Comparison of ENCODE assay signal across 9 mouse cellular contexts in genomic region chr8:78003888-78004543, GRCm38 (mm10).
A peak's percentile ranks its signal among the peaks of the same experiment; 100 is the strongest.
DNase-seq lines count a peak whose midpoint lies in the region; ATAC-seq and TF ChIP-seq lines count a peak whose summit lies in the region.
"Had no signal": no experiment of that assay in that cellular context is flagged by ENCODE, and none has a peak within 500 bp of the region (broad histone marks: within the 10 kb centered on the region; RNA-seq: fewer than 3 reads in every experiment).

No protein-coding gene starts in this region.

- peak; percentile 93 for TF ChIP-seq CTCF in heart, postnatal 0 days (IDR thresholded peaks at IDR 0.05; ENCODE audit: low read depth)
- TF ChIP-seq CTCF in lung, adult 2 months (IDR thresholded peaks at IDR 0.05; ENCODE audit: insufficient read depth, low read length): peak; percentile 86

- 0 out of 2 replicates have a peak, but pooled peaks cover 7% of the 10 kb centered on the region for H3K4me1 ChIP-seq in heart, postnatal 0 days (ENCODE audit: control insufficient read depth, insufficient read depth)
- no peaks in the 10 kb centered on the region for H3K4me1 ChIP-seq in lung, adult 2 months (ENCODE audit: control insufficient read depth, insufficient read depth, low read length)
- 0 out of 2 replicates have a peak, but pooled peaks cover 3% of the 10 kb centered on the region for H3K4me1 ChIP-seq in neural tube, embryonic 15.5 days

- TF ChIP-seq POLR2A in lung, adult 2 months (IDR thresholded peaks at IDR 0.05; ENCODE audit: borderline replicate concordance, extremely low read depth, low read depth, low read length): no peak

- H3K36me3 ChIP-seq in heart, postnatal 0 days (replicated peaks; ENCODE audit: control insufficient read depth, insufficient read depth, low read length): no peaks in the 10 kb centered on the region
- H3K36me3 ChIP-seq in neural tube, embryonic 15.5 days: no peaks in the 10 kb centered on the region

- peak; percentile 69 for DNase-seq in CD4-positive, CD25-positive, alpha-beta regulatory T cell, adult 2 months (ENCODE audit: low read depth, low spot score)
- DNase-seq in adrenal gland, adult 2 months: peak; percentile 64
- peak; percentile 52 for DNase-seq in embryo, embryonic 11.5 days (ENCODE audit: low read depth, low spot score)
- peak; percentile 78 for DNase-seq in heart, postnatal 0 days (ENCODE audit: low spot score)
- peak; percentile 82 for DNase-seq in kidney, postnatal 10 days
- DNase-seq in lung, adult 2 months: peak; percentile 32
- DNase-seq in testis, postnatal 14 days (ENCODE audit: low spot score): peak; percentile 55

- H3K4me2 ChIP-seq in heart, postnatal 0 days (ENCODE audit: low read depth, low read length): no peak overlapping the region
- H3K4me2 ChIP-seq in neural tube, embryonic 15.5 days: no peak overlapping the region

- H3K27me3 ChIP-seq in heart, postnatal 0 days (ENCODE audit: control insufficient read depth, insufficient read depth, low read length): no peaks in the 10 kb centered on the region
- H3K27me3 ChIP-seq in neural tube, embryonic 15.5 days (replicated peaks): no peaks in the 10 kb centered on the region

- no peaks in the 10 kb centered on the region for H3K9me3 ChIP-seq in heart, postnatal 0 days (replicated peaks; ENCODE audit: control insufficient read depth, low read length)
- no peaks in the 10 kb centered on the region for H3K9me3 ChIP-seq in neural tube, embryonic 15.5 days (replicated peaks)

- H3K27ac ChIP-seq in heart, postnatal 0 days (ENCODE audit: low read depth): no peak overlapping the region
- no peak overlapping the region for H3K27ac ChIP-seq in neural tube, embryonic 15.5 days (replicated peaks)

- no peak overlapping the region for H3K9ac ChIP-seq in heart, postnatal 0 days (replicated peaks; ENCODE audit: low read depth, low read length)
- no peak overlapping the region for H3K9ac ChIP-seq in neural tube, embryonic 15.5 days (replicated peaks)

- 13% methylated on average over 10 of the region's 10 CpGs for WGBS in heart, postnatal 0 days
- WGBS in lung, adult 2 months: 11% methylated on average over 10 of the region's 10 CpGs
- 18% methylated on average over 10 of the region's 10 CpGs for WGBS in neural tube, embryonic 15.5 days

- no peak overlapping the region for H3K4me3 ChIP-seq in heart, postnatal 0 days (ENCODE audit: low read depth, low read length)
- no peak overlapping the region for H3K4me3 ChIP-seq in lung, adult 2 months (replicated peaks; ENCODE audit: extremely low read depth, low read depth, low read length)
- H3K4me3 ChIP-seq in neural tube, embryonic 15.5 days (replicated peaks): no peak overlapping the region
- H3K4me3 ChIP-seq: erythroblast, embryonic 14.5 days had no signal

- ATAC-seq in heart, postnatal 0 days (ENCODE audit: insufficient read depth, low read depth): 0 out of 2 replicates have a peak, but pooled peaks have one; percentile 11
- peak; percentile 86 for ATAC-seq in neural tube, embryonic 15.5 days (ENCODE audit: low FRiP score)

- no peak for TF ChIP-seq EP300 in heart, postnatal 0 days (IDR thresholded peaks at IDR 0.05; ENCODE audit: low read depth)

Comparison
In these comparisons a context has a peak if more than half of its experiments do, and no peak if none do; other contexts are left out.
1. DNase-seq: peak in every context shown above with its lines; median percentile 82 in kidney, postnatal 10 days; 78 in heart, postnatal 0 days; 69 in CD4-positive, CD25-positive, alpha-beta regulatory T cell, adult 2 months; 64 in adrenal gland, adult 2 months; 55 in testis, postnatal 14 days; 52 in embryo, embryonic 11.5 days; 32 in lung, adult 2 months.